Mouse (Mus musculus) urinary bladder, postnatal 25 days (tissue): ENCODE measurements around the gene Noxred1.
"Not testable (repeated sequence)": the region's sequence is repeated elsewhere in the genome, so short reads cannot be mapped to it uniquely, and the experiment has no call there.

Experiments used
- DNase-seq: peaks from one replicate; pipeline ENCODE4 v3.0.0; 2022; ENCODE audit warnings: low spot score

Noxred1 gene

GRCm38 (mm10) chr12:87238632-87239031 lies at the start of gene Noxred1:
TSS of gene Noxred1 (minus strand) at chr12:87238732.
- no peak for DNase-seq

GRCm38 (mm10) chr12:87284726-87285125 lies 46.2 kb upstream of the Noxred1 start:
- no peak for DNase-seq

GRCm38 (mm10) chr12:87284268-87284667 lies 45.7 kb upstream of the Noxred1 start:
- no peak for DNase-seq

GRCm38 (mm10) chr12:87283706-87284105 lies 45.2 kb upstream of the Noxred1 start:
- no peak for DNase-seq

GRCm38 (mm10) chr12:87282743-87283142 lies 44.2 kb upstream of the Noxred1 start:
- DNase-seq, result no peak

- DNase-seq, result no peak
These were observed 43.2 kb upstream of the Noxred1 start for GRCm38 (mm10) chr12:87281766-87282165.

- DNase-seq, result no peak
These were observed 41.3 kb upstream of the Noxred1 start for GRCm38 (mm10) chr12:87279879-87280278.

GRCm38 (mm10) chr12:87279350-87279749 lies 40.8 kb upstream of the Noxred1 start:
- DNase-seq, result no peak

- no peak for DNase-seq
These were observed 39.7 kb upstream of the Noxred1 start for GRCm38 (mm10) chr12:87278118-87278730.

- not testable (repeated sequence) for DNase-seq
These were observed 38.7 kb upstream of the Noxred1 start for GRCm38 (mm10) chr12:87277251-87277650.

- no peak for DNase-seq
These were observed 36.6 kb upstream of the Noxred1 start for GRCm38 (mm10) chr12:87274853-87275831.

- peak; percentile 11 for DNase-seq
These were observed 29.1 kb upstream of the Noxred1 start for GRCm38 (mm10) chr12:87267682-87268081.

- DNase-seq, result peak; percentile 7
These were observed 28.5 kb upstream of the Noxred1 start for GRCm38 (mm10) chr12:87266827-87267603.

- DNase-seq, result peak; percentile 64
These were observed 27.7 kb upstream of the Noxred1 start, which contains the start of the genes Vipas39 and Ahsa1 for GRCm38 (mm10) chr12:87266108-87266826. TSS of gene Vipas39 (minus strand) at chr12:87266256. TSS of gene Ahsa1 (plus strand) at chr12:87266479.

- no peak for DNase-seq
These were observed 26.9 kb upstream of the Noxred1 start for GRCm38 (mm10) chr12:87265444-87265843.

GRCm38 (mm10) chr12:87260562-87260961 lies 22.0 kb upstream of the Noxred1 start:
- no peak for DNase-seq

GRCm38 (mm10) chr12:87256629-87257028 lies 18.1 kb upstream of the Noxred1 start:
- no peak for DNase-seq

GRCm38 (mm10) chr12:87253878-87254277 lies 15.3 kb upstream of the Noxred1 start:
- no peak for DNase-seq

- no peak for DNase-seq
These were observed 11.6 kb upstream of the Noxred1 start for GRCm38 (mm10) chr12:87250161-87250560.

GRCm38 (mm10) chr12:87236882-87237483 lies 1.5 kb downstream of the Noxred1 start:
- no peak for DNase-seq

GRCm38 (mm10) chr12:87230379-87230895 lies 8.1 kb downstream of the Noxred1 start:
- DNase-seq, result no peak
